Mouse (Mus musculus): Measurements from ENCODE around the gene Itga5.

DNA sequence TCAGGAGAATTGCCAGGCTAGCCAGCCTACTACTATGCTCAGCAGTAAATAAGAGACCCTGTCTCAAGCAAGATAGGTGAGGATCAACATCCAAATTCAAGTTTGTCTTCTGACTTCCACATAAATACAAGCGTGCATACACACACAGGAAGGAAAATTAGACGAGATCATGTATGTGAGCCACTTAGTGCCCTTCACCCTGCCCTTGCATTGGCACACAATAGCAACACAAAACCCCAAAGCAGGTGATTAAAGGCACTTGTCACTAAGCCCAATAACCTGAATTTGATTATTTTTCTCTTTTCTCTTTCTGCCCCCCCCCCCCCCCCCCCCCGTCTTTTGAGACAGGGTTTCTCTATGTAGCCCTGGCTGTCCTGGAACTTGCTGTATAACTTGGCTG is 23.6 kb downstream of the Itga5 start:
- no peak for TF ChIP-seq CTCF (conservative IDR thresholded peaks at IDR 0.05; ENCODE audit: low read length)
- no peak for TF ChIP-seq POU5F1 (IDR thresholded peaks at IDR 0.05; ENCODE audit: borderline replicate concordance, low read length)

Data from E14TG2a.4 (cell line).